Comparison of ENCODE assay signal across 8 mouse cellular contexts in the genomic region with DNA sequence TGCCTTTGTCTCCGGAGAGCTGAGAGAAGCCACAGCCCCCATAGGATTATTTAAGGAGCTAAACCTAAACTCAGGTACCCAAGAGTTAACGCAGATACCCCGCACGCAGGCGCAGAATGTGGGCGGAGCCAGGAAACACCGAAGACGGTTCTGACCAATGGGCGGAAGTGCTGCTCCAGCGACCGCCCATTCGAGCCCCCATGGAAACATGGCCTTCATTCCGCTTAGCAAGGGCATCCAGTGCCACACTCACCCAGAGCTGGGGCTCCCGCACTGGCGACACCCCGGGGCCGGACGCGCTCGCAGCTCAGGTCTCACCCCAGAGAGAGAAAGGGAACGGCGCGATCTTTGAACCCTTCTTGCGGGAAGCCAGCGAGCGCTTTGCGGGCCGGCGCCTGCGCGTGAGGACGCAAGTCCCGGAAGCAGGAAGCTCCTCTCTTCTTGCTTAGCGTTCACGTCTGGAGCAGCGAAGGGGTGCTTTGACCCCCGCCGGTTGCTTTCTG. TPM values are rescaled to one million over a fixed set of nuclear protein-coding genes. Genes with fewer than 3 reads are reported as not detected.
DNase-seq lines count a peak whose midpoint lies in the region; ATAC-seq lines count a peak whose summit lies in the region.

A gene (minus strand): TSS at position 390 of the 503 bp plus-strand sequence.

- peak; percentile 97 for ATAC-seq in erythroblast, adult 5-6 weeks (replicated peaks; ENCODE audit: low FRiP score, poor library complexity, severe bottlenecking)
- ATAC-seq in kidney, embryonic 15.5 days (replicated peaks; ENCODE audit: low FRiP score), result peak; percentile 96
- ATAC-seq in monocyte, adult 5-6 weeks (replicated peaks; ENCODE audit: insufficient number of reproducible peaks, low FRiP score, low TSS enrichment, poor library complexity, severe bottlenecking), result peak; percentile 94

- H3K9ac ChIP-seq in kidney, embryonic 15.5 days, result peak within 1 kb of the TSS; percentile 84

- H3K27ac ChIP-seq in heart, embryonic 10.5 days, result peak within 1 kb of the TSS; percentile 92
- H3K27ac ChIP-seq in kidney, embryonic 15.5 days, result peak within 1 kb of the TSS; percentile 94

- peaks cover 11% of the 10 kb centered on the region for H3K4me1 ChIP-seq in heart, embryonic 10.5 days
- peaks cover 16% of the 10 kb centered on the region for H3K4me1 ChIP-seq in kidney, embryonic 15.5 days

- under 1% methylated on average over 38 of the region's 38 CpGs for WGBS in heart, embryonic 10.5 days
- under 1% methylated on average over 38 of the region's 38 CpGs for WGBS in kidney, embryonic 15.5 days

- H3K4me2 ChIP-seq in kidney, embryonic 15.5 days, result peak within 1 kb of the TSS; percentile 80

- H3K9me3 ChIP-seq in heart, embryonic 10.5 days, result no peaks in the 10 kb centered on the region
- no peaks in the 10 kb centered on the region for H3K9me3 ChIP-seq in kidney, embryonic 15.5 days (replicated peaks)

- H3K36me3 ChIP-seq in heart, embryonic 10.5 days, result peaks cover 9% of the 10 kb centered on the region; the same call in 1 of the 2 replicates
- no peaks in the 10 kb centered on the region for H3K36me3 ChIP-seq in kidney, embryonic 15.5 days

- H3K27me3 ChIP-seq in heart, embryonic 10.5 days (ENCODE audit: insufficient read depth, poor library complexity, severe bottlenecking), result no peaks in the 10 kb centered on the region
- no peaks in the 10 kb centered on the region for H3K27me3 ChIP-seq in kidney, embryonic 15.5 days

- peak; percentile 93 to 94 for DNase-seq in B cell, adult 2 months
- DNase-seq in brain, adult 2 months (ENCODE audit: low read depth, low spot score), result peak; percentile 97
- DNase-seq in heart, embryonic 10.5 days (ENCODE audit: low spot score), result peak; percentile 97
- DNase-seq in liver, result peak; percentile 95
- DNase-seq in spleen, postnatal 4 days (ENCODE audit: low spot score in 2 of 2), result peak; percentile 91 to 96

- peak within 1 kb of the TSS; percentile 76 for H3K4me3 ChIP-seq in heart, embryonic 10.5 days
- peak within 1 kb of the TSS; percentile 94 for H3K4me3 ChIP-seq in kidney, embryonic 15.5 days (replicated peaks)

RNA-seq across cellular contexts. Expression of the gene that starts here (rescaled TPM):
- total RNA-seq in erythroblast, adult 5-6 weeks (2015; ENCODE audit: low replicate concordance), result 0.38 and 3.3 TPM in 2 replicates
- 1.7 and 3.0 TPM in 2 replicates for total RNA-seq in erythroblast, adult 5-6 weeks (2017; ENCODE audit: low replicate concordance)
- polyA plus RNA-seq in heart, embryonic 10.5 days (2016; fragmentation: Nextera tagmentation; extraction: Ambion mirVana), result 11.8 and 13.6 TPM in 2 replicates
- 12.3 and 13.2 TPM in 2 replicates for polyA plus RNA-seq in kidney, embryonic 15.5 days (2015; fragmentation: Nextera tagmentation; extraction: Ambion mirVana)
- total RNA-seq in monocyte, adult 5-6 weeks (2017), result 3.3 to 6.3 TPM (median 5.7 TPM) in 3 replicates

Comparison
In these comparisons a context has a peak if more than half of its experiments do, and no peak if none do; other contexts are left out.
1. Peak in every context shown above with its lines: DNase-seq, ATAC-seq, H3K4me3 ChIP-seq and H3K27ac ChIP-seq.